Mouse (Mus musculus) G1E (cell line): Measurements from ENCODE around the gene Scgb3a1.

Experiments
- CTCF ChIP-seq: IDR thresholded peaks from 2 replicates; pipeline ENCODE4 v1.5.1; 2012; ENCODE audit warnings: low read depth, low read length, inconsistent platforms, mixed read lengths
- GATA1 ChIP-seq: IDR thresholded peaks from 2 replicates; pipeline ENCODE4 v1.6.1; 2012; ENCODE audit warnings: borderline replicate concordance, low read length, inconsistent platforms, mixed read lengths
- GATA2 ChIP-seq: IDR thresholded peaks from 2 replicates; pipeline ENCODE4 v1.6.1; 2012; ENCODE audit warnings: low read depth, low read length, inconsistent platforms, borderline replicate concordance
- POLR2AphosphoS5 ChIP-seq: IDR thresholded peaks from 2 replicates; pipeline ENCODE4 v1.6.1; 2012; ENCODE audit warnings: low read depth, low read length, inconsistent platforms; ENCODE audit not compliant: insufficient replicate concordance
- TAL1 ChIP-seq: conservative IDR thresholded peaks from 2 replicates; pipeline ENCODE4 v1.6.1; 2012; ENCODE audit warnings: low read depth, low read length, inconsistent platforms, mixed read lengths

GRCm38 (mm10) chr11:49645677-49646076, 17.7 kb upstream of the Scgb3a1 start:
- no peak for TF ChIP-seq CTCF
- TF ChIP-seq GATA1: no peak
- TF ChIP-seq POLR2AphosphoS5: no peak
- no peak for TF ChIP-seq TAL1
- TF ChIP-seq GATA2: no peak
